23 mouse cellular contexts compared by ENCODE assay signal in the genomic region with DNA sequence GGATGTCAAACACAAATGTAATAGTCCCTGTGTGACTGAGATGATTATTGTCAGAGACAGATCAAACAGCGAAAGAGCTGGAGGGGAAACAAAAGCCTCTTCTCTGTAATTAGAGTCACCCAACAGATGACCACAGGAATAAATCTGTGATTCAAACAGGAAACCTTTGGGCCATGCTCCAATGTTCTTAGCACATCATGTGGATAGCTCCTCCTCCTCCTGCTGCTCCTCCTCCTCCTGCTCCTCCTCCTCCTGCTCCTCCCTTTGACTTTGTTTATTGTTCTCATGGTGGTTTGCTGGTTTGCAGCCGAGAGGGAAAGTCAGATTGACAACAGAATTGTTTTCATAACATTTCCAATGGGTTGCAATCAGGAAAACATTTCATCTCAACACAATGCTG. TPM values are rescaled to one million over a fixed set of nuclear protein-coding genes. Genes with fewer than 3 reads are reported as not detected.
DNase-seq lines count a peak whose midpoint lies in the region; ATAC-seq and TF ChIP-seq lines count a peak whose summit lies in the region.
"Had no signal": no experiment of that assay in that cellular context is flagged by ENCODE, and none has a peak within 500 bp of the region (broad histone marks: within the 10 kb centered on the region; RNA-seq: fewer than 3 reads in every experiment).

No protein-coding gene starts in this region.

- H3K9ac ChIP-seq in lung, postnatal 0 days (replicated peaks; ENCODE audit: low read depth), result no peak overlapping the region
- H3K9ac ChIP-seq: embryonic facial prominence, embryonic 13.5 days; forebrain, postnatal 0 days; heart, embryonic 12.5 days; hindbrain, embryonic 13.5 days; limb, embryonic 12.5 days; liver, embryonic 14.5 days; neural tube, embryonic 13.5 days had no signal

- no peaks in the 10 kb centered on the region for H3K4me1 ChIP-seq in lung, postnatal 0 days (ENCODE audit: insufficient read depth, low read depth, low read length)
- H3K4me1 ChIP-seq: embryonic facial prominence, embryonic 13.5 days; heart, embryonic 12.5 days; hindbrain, embryonic 13.5 days; limb, embryonic 12.5 days; midbrain, embryonic 10.5 days; neural tube, embryonic 13.5 days had no signal

- no peak overlapping the region for H3K4me2 ChIP-seq in lung, postnatal 0 days (replicated peaks; ENCODE audit: low read depth, low read length)
- H3K4me2 ChIP-seq: embryonic facial prominence, embryonic 13.5 days; heart, embryonic 12.5 days; hindbrain, embryonic 13.5 days; limb, embryonic 12.5 days; neural tube, embryonic 13.5 days had no signal

- intact Hi-C loops in heart, postnatal 14 days (cut with DNase I), result no loop called here

- no peak overlapping the region for H3K4me3 ChIP-seq in lung, postnatal 0 days (ENCODE audit: low read depth, low read length)
- H3K4me3 ChIP-seq: embryonic facial prominence, embryonic 13.5 days; heart, embryonic 12.5 days; hindbrain, embryonic 13.5 days; limb, embryonic 12.5 days; midbrain, embryonic 10.5 days; neural tube, embryonic 13.5 days had no signal

- H3K27ac ChIP-seq in lung, postnatal 0 days (ENCODE audit: low read length), result no peak overlapping the region
- H3K27ac ChIP-seq: embryonic facial prominence, embryonic 13.5 days; hindbrain, embryonic 13.5 days; limb, embryonic 12.5 days; liver, embryonic 14.5 days; macrophage; midbrain, embryonic 10.5 days; neural tube, embryonic 13.5 days had no signal

- ATAC-seq in lung, postnatal 0 days, result 0 out of 2 replicates have a peak, but pooled peaks have one; percentile 26
- ATAC-seq: forebrain, postnatal 0 days; inflammation-experienced regulatory T-cells, adult 6 months had no signal

- H3K9me3 ChIP-seq in lung, postnatal 0 days (ENCODE audit: low read length), result no peaks in the 10 kb centered on the region
- H3K9me3 ChIP-seq: embryonic facial prominence, embryonic 13.5 days; heart, embryonic 12.5 days; hindbrain, embryonic 13.5 days; midbrain, embryonic 10.5 days; neural tube, embryonic 13.5 days had no signal

- no peaks in the 10 kb centered on the region for H3K27me3 ChIP-seq in lung, postnatal 0 days (replicated peaks; ENCODE audit: insufficient read depth, low read length)
- H3K27me3 ChIP-seq: heart, embryonic 12.5 days; hindbrain, embryonic 13.5 days; limb, embryonic 12.5 days; neural tube, embryonic 13.5 days had no signal

- DNase-seq in heart, adult 11 months, result peak; percentile 44
- no peak for DNase-seq in heart, postnatal 14 days
- peak; percentile 39 for DNase-seq in lung, postnatal 0 days (ENCODE audit: low spot score)
- no peak for DNase-seq in lung, postnatal 4 days
- peak; percentile 68 for DNase-seq in brain, adult 2 months (ENCODE audit: low read depth, low spot score)
- DNase-seq in telencephalon, adult 2 months (ENCODE audit: low read depth, low spot score), result peak; percentile 16
- no peak for DNase-seq in T-cell, adult 2 months (ENCODE audit: low spot score)
- DNase-seq: adrenal gland, postnatal 10 days; B cell, adult 2 months; cerebellum, adult 18-20 months; forebrain, postnatal 0 days; kidney, adult 2 months; kidney, postnatal 14 days; thymus, postnatal 4 days had no signal

- WGBS in lung, postnatal 0 days, result 31% methylated on average over 2 of the region's 2 CpGs

- TF ChIP-seq EP300 in lung, postnatal 0 days (IDR thresholded peaks at IDR 0.05), result no peak

- H3K36me3 ChIP-seq in lung, postnatal 0 days (ENCODE audit: insufficient read depth, low read length), result no peaks in the 10 kb centered on the region
- H3K36me3 ChIP-seq: embryonic facial prominence, embryonic 13.5 days; heart, embryonic 12.5 days; hindbrain, embryonic 13.5 days; limb, embryonic 12.5 days; midbrain, embryonic 10.5 days; neural tube, embryonic 13.5 days had no signal

- TF ChIP-seq CTCF in lung, postnatal 0 days (IDR thresholded peaks at IDR 0.05), result no peak

RNA-seq across cellular contexts. Expression of gene Slc22a3, which starts 28.1 kb away (rescaled TPM):
- 1 to 10 TPM; 3.2 to 4.2 TPM for total RNA-seq in heart, postnatal 14 days (2021)
- 1.7 and 1.9 TPM in 2 replicates for polyA plus RNA-seq in lung, postnatal 0 days (2015; fragmentation: Nextera tagmentation; extraction: Ambion mirVana)
- polyA plus RNA-seq: macrophage; midbrain, embryonic 10.5 days had no signal

Comparison
In these comparisons a context has a peak if more than half of its experiments do, and no peak if none do; other contexts are left out.
1. DNase-seq: peak in heart, adult 11 months (single experiment), lung, postnatal 0 days (single experiment), brain, adult 2 months (single experiment) and telencephalon, adult 2 months (single experiment); none in heart, postnatal 14 days (0 of 2), lung, postnatal 4 days (0 of 2) and T-cell, adult 2 months (single experiment).